Mouse (Mus musculus): ENCODE results near the gene Mapt.

GRCm38 (mm10) chr11:104332105-104332504, 100.9 kb downstream of the Mapt start:
- TF ChIP-seq CTCF (IDR thresholded peaks at IDR 0.05; ENCODE audit: borderline replicate concordance, control insufficient read depth, extremely low read depth, insufficient read depth, low read length, poor library complexity): no peak
- TF ChIP-seq POLR2A (IDR thresholded peaks at IDR 0.05; ENCODE audit: control insufficient read depth, extremely low read depth, insufficient read depth, low read length, poor library complexity): no peak

All from thymus, adult 2 months (tissue).